Mouse (Mus musculus) hindbrain, postnatal 0 days (tissue): Measurements from ENCODE around the gene Synpo2. TPM values are rescaled to one million over a fixed set of nuclear protein-coding genes. Genes with fewer than 3 reads are reported as not detected.

Experiments
- ATAC-seq: fragments of 200-750 bp; cut with Nextera tagmentation; 2 replicates; pipeline ENCODE4 v1.8.0; 2017; ENCODE audit warnings: mild to moderate bottlenecking, moderate TSS enrichment, moderate library complexity
- DNase-seq: peaks from one replicate; pipeline ENCODE4 v3.0.0-alpha.2; 2015; ENCODE audit warnings: low spot score
- H3K27ac ChIP-seq: fragments of 300-500 bp; sonication (generic); 2 replicates; pipeline ENCODE4 v1.5.1; 2014; ENCODE audit warnings: mild to moderate bottlenecking
- H3K27me3 ChIP-seq: fragments of 300-500 bp; sonication (generic); 2 replicates; pipeline ENCODE4 v1.6.1; 2014; ENCODE audit warnings: low read length, mixed read lengths; ENCODE audit not compliant: insufficient read depth
- H3K36me3 ChIP-seq: fragments of 300-500 bp; sonication (generic); 2 replicates; pipeline ENCODE4 v1.6.1; 2014; ENCODE audit warnings: low read length, mixed read lengths; ENCODE audit not compliant: insufficient read depth
- H3K4me1 ChIP-seq: fragments of 300-500 bp; sonication (generic); 2 replicates; pipeline ENCODE4 v1.6.1; 2014; ENCODE audit warnings: antibody characterized with exemption, low read length, mixed read lengths; ENCODE audit not compliant: insufficient read depth
- H3K4me2 ChIP-seq: fragments of 300-500 bp; sonication (generic); 2 replicates; pipeline ENCODE4 v1.6.1; 2014; ENCODE audit warnings: low read depth, mild to moderate bottlenecking, low read length, moderate library complexity, mixed read lengths
- H3K4me3 ChIP-seq: fragments of 300-500 bp; sonication (generic); 2 replicates; pipeline ENCODE4 v1.5.1; 2014; ENCODE audit warnings: low read length
- H3K9ac ChIP-seq: fragments of 300-500 bp; sonication (generic); replicated peaks from 2 replicates; pipeline ENCODE4 v1.6.1; 2014; ENCODE audit warnings: mild to moderate bottlenecking, low read length, moderate library complexity, mixed read lengths
- H3K9me3 ChIP-seq: fragments of 300-500 bp; sonication (generic); 2 replicates; pipeline ENCODE4 v1.6.1; 2016; ENCODE audit warnings: low read length, mixed read lengths
- CTCF ChIP-seq: IDR thresholded peaks from 2 replicates; pipeline ENCODE4 v1.5.1; 2016; ENCODE audit warnings: antibody characterized with exemption, control low read depth, low read depth
- WGBS: fragments of 180-500 bp; shearing (Covaris S2); extraction: QIAGEN DNeasy Blood & Tissue Kit; methylation state at CpG from one replicate; pipeline ENCODE4 v1.1.7; 2014; 5-methylcytosine and 5-hydroxymethylcytosine counted together
- polyA plus RNA-seq: library from polyadenylated mRNA; unstranded; fragments of >200 nt; fragmentation: Nextera tagmentation; extraction: Ambion mirVana; gene quantifications from 2 replicates; pipeline ENCODE4 v1.2.1, GENCODE M21; 2015
- total RNA-seq: library from RNA; depleted of rRNA; stranded (reverse); fragments of >200 nt; gene quantifications from 2 replicates; pipeline ENCODE4 v1.2.3, GENCODE M21; 2014

Gene Synpo2
- total and polyA plus RNA-seq, 2 experiments from 2014 or later = 1.2 TPM

- Histone ChIP-seq H3K4me2 (no peak overlapping the region), H3K27ac (no peak overlapping the region), H3K4me1 (no peaks in the 10 kb centered on the region), H3K27me3 (no peaks in the 10 kb centered on the region), H3K4me3 (no peak overlapping the region), H3K36me3 (no peaks in the 10 kb centered on the region), H3K9me3 (no peaks in the 10 kb centered on the region), H3K9ac (no peak overlapping the region)
- DNase-seq (peak; percentile 85), ATAC-seq (peak; percentile 72; the same call in 1 of the 2 replicates)
- peak; percentile 88 for TF ChIP-seq CTCF
- WGBS = 33% methylated on average over 9 of the region's 9 CpGs
These were observed 76.7 kb downstream of the Synpo2 start for GRCm38 (mm10) chr3:123159139-123159824.

- no peak for ATAC-seq
- no peak for DNase-seq
- no peak overlapping the region for H3K9ac ChIP-seq
These were observed 77.4 kb downstream of the Synpo2 start for GRCm38 (mm10) chr3:123158579-123158978.

GRCm38 (mm10) chr3:123153337-123153736, 82.6 kb downstream of the Synpo2 start:
- Histone ChIP-seq H3K36me3 (no peaks in the 10 kb centered on the region), H3K9me3 (no peaks in the 10 kb centered on the region), H3K4me3 (no peak overlapping the region), H3K4me2 (no peak overlapping the region), H3K27ac (no peak overlapping the region), H3K9ac (no peak overlapping the region), H3K4me1 (no peaks in the 10 kb centered on the region), H3K27me3 (no peaks in the 10 kb centered on the region)
- ATAC-seq (no peak), DNase-seq (no peak)
- WGBS = 74% methylated on average over 8 of the region's 8 CpGs
- TF ChIP-seq CTCF = no peak

More at GRCm38 (mm10) chr3:123158579-123158978, 77.4 kb downstream of the Synpo2 start:
- Histone ChIP-seq H3K36me3 (no peaks in the 10 kb centered on the region), H3K4me1 (no peaks in the 10 kb centered on the region), H3K9me3 (no peaks in the 10 kb centered on the region), H3K4me2 (no peak overlapping the region), H3K27ac (no peak overlapping the region), H3K27me3 (no peaks in the 10 kb centered on the region), H3K4me3 (no peak overlapping the region)
- WGBS = 44% methylated on average over 6 of the region's 6 CpGs
- peak; percentile 59 for TF ChIP-seq CTCF

- WGBS = 93% methylated on average over 5 of the region's 5 CpGs
- H3K4me3 ChIP-seq = no peak overlapping the region
- no peaks in the 10 kb centered on the region for H3K9me3 ChIP-seq
- no peak overlapping the region for H3K9ac ChIP-seq
- no peaks in the 10 kb centered on the region for H3K36me3 ChIP-seq
- H3K27me3 ChIP-seq = no peaks in the 10 kb centered on the region
- H3K4me1 ChIP-seq = no peaks in the 10 kb centered on the region
- H3K27ac ChIP-seq = no peak overlapping the region
- H3K4me2 ChIP-seq = no peak overlapping the region
- no peak for ATAC-seq
- no peak for DNase-seq
- no peak for TF ChIP-seq CTCF
These were observed 83.0 kb downstream of the Synpo2 start for GRCm38 (mm10) chr3:123152911-123153310.

GRCm38 (mm10) chr3:123150523-123151135, 85.3 kb downstream of the Synpo2 start:
- WGBS = 85% methylated on average over 8 of the region's 8 CpGs
- Histone ChIP-seq H3K4me1 (no peaks in the 10 kb centered on the region), H3K36me3 (no peaks in the 10 kb centered on the region), H3K9ac (no peak overlapping the region), H3K9me3 (no peaks in the 10 kb centered on the region), H3K4me2 (no peak overlapping the region), H3K4me3 (no peak overlapping the region), H3K27ac (no peak overlapping the region), H3K27me3 (no peaks in the 10 kb centered on the region)
- no peak for DNase-seq
- ATAC-seq = no peak
- TF ChIP-seq CTCF = no peak

GRCm38 (mm10) chr3:123149380-123150162, 86.4 kb downstream of the Synpo2 start:
- no peak overlapping the region for H3K27ac ChIP-seq
- TF ChIP-seq CTCF = no peak
- H3K4me1 ChIP-seq = no peaks in the 10 kb centered on the region
- no peak for ATAC-seq
- H3K36me3 ChIP-seq = no peaks in the 10 kb centered on the region
- no peak overlapping the region for H3K4me3 ChIP-seq
- no peak for DNase-seq
- H3K27me3 ChIP-seq = no peaks in the 10 kb centered on the region
- no peak overlapping the region for H3K9ac ChIP-seq
- H3K9me3 ChIP-seq = no peaks in the 10 kb centered on the region
- WGBS = 84% methylated on average over 10 of the region's 10 CpGs
- H3K4me2 ChIP-seq = no peak overlapping the region
